Comparison of ENCODE assay signal across 11 mouse cellular contexts in genomic region chr13:58115227-58115626, GRCm38 (mm10). TPM values are rescaled to one million over a fixed set of nuclear protein-coding genes. Genes with fewer than 3 reads are reported as not detected.
DNase-seq lines count a peak whose midpoint lies in the region; ATAC-seq and TF ChIP-seq lines count a peak whose summit lies in the region.
"Had no signal": no experiment of that assay in that cellular context is flagged by ENCODE, and none has a peak within 500 bp of the region (broad histone marks: within the 10 kb centered on the region; RNA-seq: fewer than 3 reads in every experiment).

No protein-coding gene starts in this region.

- 40% methylated on average over 13 of the region's 13 CpGs for WGBS in kidney, adult 2 months
- WGBS in liver, embryonic 14.5 days (ENCODE audit: insufficient replicate concordance) = 8% methylated on average over 13 of the region's 13 CpGs

- no peaks in the 10 kb centered on the region for H3K36me3 ChIP-seq in kidney, adult 2 months (ENCODE audit: control insufficient read depth, insufficient read depth, low read length)
- H3K36me3 ChIP-seq in liver, embryonic 14.5 days (replicated peaks; ENCODE audit: control insufficient read depth, insufficient read depth, low read depth) = no peaks in the 10 kb centered on the region

- H3K9ac ChIP-seq in liver, embryonic 14.5 days (replicated peaks) = no peak overlapping the region

- no peak for TF ChIP-seq EP300 in liver, embryonic 14.5 days (IDR thresholded peaks at IDR 0.05; ENCODE audit: low read depth)

- no peak overlapping the region for H3K4me3 ChIP-seq in kidney, adult 2 months (ENCODE audit: insufficient read depth, low read depth, low read length)
- no peak overlapping the region for H3K4me3 ChIP-seq in liver, embryonic 14.5 days (ENCODE audit: insufficient read depth in 1 of 2, low read depth in 2 of 2, low read length in 2 of 2)

- H3K27ac ChIP-seq in kidney, adult 2 months (ENCODE audit: insufficient read depth, low read depth, low read length) = no peak overlapping the region
- no peak overlapping the region for H3K27ac ChIP-seq in liver, embryonic 14.5 days
- H3K27ac ChIP-seq: macrophage had no signal

- H3K4me1 ChIP-seq in kidney, adult 2 months (ENCODE audit: control insufficient read depth, insufficient read depth, low read length) = no peaks in the 10 kb centered on the region; the same call in 1 of the 2 replicates
- H3K4me1 ChIP-seq in liver, embryonic 14.5 days (replicated peaks; ENCODE audit: control insufficient read depth in 2 of 2, insufficient read depth in 2 of 2, low read length in 1 of 2) = peaks cover 0 to 7% of the 10 kb centered on the region in 2 experiments; a peak in 2 of 4 replicates

- H3K27me3 ChIP-seq in kidney, adult 2 months (replicated peaks; ENCODE audit: control insufficient read depth, insufficient read depth, low read length) = no peaks in the 10 kb centered on the region
- peaks cover 22% of the 10 kb centered on the region for H3K27me3 ChIP-seq in liver, embryonic 14.5 days (ENCODE audit: control insufficient read depth, insufficient read depth, low read length)

- no peaks in the 10 kb centered on the region for H3K9me3 ChIP-seq in liver, embryonic 14.5 days (ENCODE audit: control insufficient read depth, low read length)

- no peak for TF ChIP-seq CTCF in kidney, adult 2 months (conservative IDR thresholded peaks at IDR 0.05; ENCODE audit: insufficient read depth, insufficient read length, low read depth, low read length)
- TF ChIP-seq CTCF in liver, embryonic 14.5 days (IDR thresholded peaks at IDR 0.05; ENCODE audit: low read depth) = no peak

- ATAC-seq in hematopoietic stem cell, adult 5-6 weeks (replicated peaks in 1 of 2; ENCODE audit: insufficient read depth in 1 of 2, low FRiP score in 2 of 2, low TSS enrichment in 1 of 2, low read depth in 1 of 2, poor library complexity in 2 of 2, severe bottlenecking in 2 of 2) = peak; percentile 74 to 80
- ATAC-seq in liver, embryonic 14.5 days (ENCODE audit: insufficient read depth) = peak; percentile 27; the same call in 1 of the 2 replicates

- no peak overlapping the region for H3K4me2 ChIP-seq in liver, embryonic 14.5 days (ENCODE audit: low read depth)

- DNase-seq in kidney, adult 2 months = peak; percentile 77
- DNase-seq in kidney, adult 18-20 months = no peak
- DNase-seq in liver, embryonic 14.5 days (ENCODE audit: low read depth in 3 of 3, low spot score in 3 of 3) = no peak
- no peak for DNase-seq in spleen, postnatal 4 days (ENCODE audit: low spot score in 2 of 2)
- DNase-seq in ovary, postnatal 14 days (ENCODE audit: low spot score) = no peak
- DNase-seq in left cerebral cortex, adult 18-20 months (ENCODE audit: low spot score in 2 of 2) = no peak
- DNase-seq in right cerebral cortex, postnatal 14 days = no peak
- DNase-seq: cerebellum, adult 11 months; right cerebral cortex, adult 18-20 months had no signal

- TF ChIP-seq POLR2A in kidney, adult 2 months (IDR thresholded peaks at IDR 0.05; ENCODE audit: low read depth, low read length) = no peak

RNA-seq across cellular contexts. Expression of gene Klhl3, which starts 1.8 kb away (rescaled TPM):
- 24.7 and 26.3 TPM in 2 replicates for polyA plus RNA-seq in kidney, adult 2 months (2012; rRNA removed)
- total RNA-seq in hematopoietic stem cell, adult 5-6 weeks (2017) = 5.9 and 8.2 TPM in 2 replicates
- polyA plus RNA-seq in liver, embryonic 14.5 days (2012; rRNA removed) = 0.42 and 0.44 TPM in 2 replicates
- 0.51 and 0.63 TPM in 2 replicates for polyA plus RNA-seq in liver, embryonic 14.5 days (2014; fragmentation: Nextera tagmentation; extraction: Ambion mirVana)
- 10 to 100 TPM; 30.1 to 33.9 TPM for total RNA-seq in left cerebral cortex, adult 18-20 months (2021)

RNA-seq across cellular contexts. Expression of gene Hnrnpa0, which starts 13.1 kb away (rescaled TPM):
- polyA plus RNA-seq in kidney, adult 2 months (2012; rRNA removed) = 38.3 and 46.8 TPM in 2 replicates
- 80.9 and 118 TPM in 2 replicates for total RNA-seq in hematopoietic stem cell, adult 5-6 weeks (2017)
- 44.1 and 62.9 TPM in 2 replicates for polyA plus RNA-seq in liver, embryonic 14.5 days (2012; rRNA removed)
- polyA plus RNA-seq in liver, embryonic 14.5 days (2014; fragmentation: Nextera tagmentation; extraction: Ambion mirVana) = 9.7 and 10.5 TPM in 2 replicates
- 100 to 1,000 TPM; 125 to 127 TPM for total RNA-seq in left cerebral cortex, adult 18-20 months (2021)

RNA-seq across cellular contexts. Expression of gene Idnk, which starts 42.2 kb away (rescaled TPM):
- polyA plus RNA-seq in kidney, adult 2 months (2012; rRNA removed) = 21.0 and 27.4 TPM in 2 replicates
- 28.0 and 47.5 TPM in 2 replicates for total RNA-seq in hematopoietic stem cell, adult 5-6 weeks (2017)
- 5.8 and 6.9 TPM in 2 replicates for polyA plus RNA-seq in liver, embryonic 14.5 days (2012; rRNA removed)
- 17.7 and 18.3 TPM in 2 replicates for polyA plus RNA-seq in liver, embryonic 14.5 days (2014; fragmentation: Nextera tagmentation; extraction: Ambion mirVana)
- 10 to 100 TPM; 29.6 to 33.2 TPM for total RNA-seq in left cerebral cortex, adult 18-20 months (2021)
